Mouse (Mus musculus) Muller cell, postnatal 12 days (primary cell): Measurements from ENCODE around the gene Theg.

Source experiments
- DNase-seq: peaks from one replicate; pipeline ENCODE4 v3.0.0-alpha.2; 2015; ENCODE audit errors: inconsistent ontology term

Gene Theg

GRCm38 (mm10) chr10:79587061-79587751 is at the start of gene Theg:
Gene Theg, minus strand, starts transcription at chr10:79587331.
- DNase-seq = no peak

- DNase-seq = no peak
Measured at GRCm38 (mm10) chr10:79636287-79636686, 49.2 kb upstream of the Theg start.

GRCm38 (mm10) chr10:79633006-79633777 is 46.1 kb upstream of the Theg start:
- no peak for DNase-seq

GRCm38 (mm10) chr10:79631432-79631831 is 44.3 kb upstream of the Theg start:
- DNase-seq = peak; percentile 30

- DNase-seq = no peak
Measured at GRCm38 (mm10) chr10:79628377-79628776, 41.2 kb upstream of the Theg start.

- DNase-seq = no peak
Measured at GRCm38 (mm10) chr10:79626156-79626555, 39.0 kb upstream of the Theg start.

GRCm38 (mm10) chr10:79625398-79625797 is 38.3 kb upstream of the Theg start:
- DNase-seq = no peak

GRCm38 (mm10) chr10:79623950-79624349 is 36.8 kb upstream of the Theg start:
- peak; percentile 31 for DNase-seq

GRCm38 (mm10) chr10:79616376-79616775 is 29.2 kb upstream of the Theg start:
- no peak for DNase-seq

GRCm38 (mm10) chr10:79615860-79616259 is 28.7 kb upstream of the Theg start:
- DNase-seq = no peak

GRCm38 (mm10) chr10:79614305-79614643 is 27.1 kb upstream of the Theg start:
- DNase-seq = no peak

- peak; percentile 76 for DNase-seq
Measured at GRCm38 (mm10) chr10:79613578-79614304, 26.6 kb upstream of the Theg start, which contains the start of gene C2cd4c. Gene C2cd4c, minus strand, starts transcription at chr10:79614025.

GRCm38 (mm10) chr10:79612192-79613135 is 25.3 kb upstream of the Theg start:
- peak; percentile 46 for DNase-seq

GRCm38 (mm10) chr10:79611296-79611695 is 24.2 kb upstream of the Theg start:
- DNase-seq = no peak

GRCm38 (mm10) chr10:79609276-79609675 is 22.1 kb upstream of the Theg start:
- DNase-seq = no peak

- DNase-seq = no peak
Measured at GRCm38 (mm10) chr10:79607892-79608291, 20.8 kb upstream of the Theg start.

- peak; percentile 44 for DNase-seq
Measured at GRCm38 (mm10) chr10:79606537-79606936, 19.4 kb upstream of the Theg start.

GRCm38 (mm10) chr10:79597936-79598230 is 10.8 kb upstream of the Theg start:
- DNase-seq = no peak

GRCm38 (mm10) chr10:79597051-79597935 is 10.2 kb upstream of the Theg start:
- DNase-seq = no peak

- no peak for DNase-seq
Measured at GRCm38 (mm10) chr10:79595590-79595929, 8.4 kb upstream of the Theg start.
